Mouse (Mus musculus): Measurements from ENCODE around the gene Zfp827. TPM values are rescaled to one million over a fixed set of nuclear protein-coding genes. Genes with fewer than 3 reads are reported as not detected.

Gene Zfp827
- polyA plus RNA-seq, 1 experiment: 28.8 TPM

DNA sequence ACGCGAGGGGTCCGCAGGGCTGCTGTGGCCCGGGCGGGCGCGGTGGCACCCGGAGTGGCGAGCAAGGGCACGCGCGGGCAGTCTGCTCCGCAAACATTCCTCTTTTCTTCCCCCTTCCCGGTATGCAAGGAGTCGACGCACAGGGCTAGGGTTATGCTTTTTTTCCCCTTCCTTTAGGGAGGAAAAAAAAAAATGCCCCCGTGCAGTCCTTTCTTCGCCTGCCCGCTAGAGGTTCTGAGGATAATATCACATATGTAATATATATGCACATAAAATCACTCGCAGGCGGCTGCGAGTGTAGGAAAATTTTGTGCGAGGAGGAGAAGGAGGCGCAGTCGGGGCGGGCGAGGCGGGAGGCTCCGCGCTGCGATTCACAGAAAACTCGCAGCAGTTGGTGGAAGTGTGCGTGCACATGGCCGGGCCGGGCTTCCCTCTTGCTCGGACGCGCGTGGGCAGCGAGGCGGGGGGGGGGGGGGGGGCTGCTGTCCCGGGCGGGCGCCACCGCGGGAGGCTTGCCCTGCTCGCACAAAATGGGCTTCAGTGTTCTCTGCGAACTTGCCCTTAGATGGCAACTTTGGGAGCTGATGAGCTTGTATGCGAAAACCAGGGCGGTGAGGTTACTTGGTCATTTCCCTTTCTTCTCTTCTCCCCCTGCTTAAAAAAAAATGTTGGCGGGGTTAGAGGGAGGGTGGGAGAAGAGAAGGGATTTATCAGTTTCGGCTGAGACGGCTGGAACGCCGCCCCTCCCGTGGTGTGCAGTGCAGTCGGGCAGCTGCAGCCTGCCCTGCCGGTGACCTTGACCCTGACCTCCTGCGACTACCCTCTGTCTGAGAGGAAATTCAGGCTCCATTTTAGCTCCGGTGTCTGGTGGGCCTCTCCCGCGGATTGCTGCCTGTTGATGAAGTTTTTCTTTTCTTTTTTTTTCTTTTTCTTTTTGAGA lies 2.4 kb downstream of the Zfp827 start:
- Histone ChIP-seq H3K4me1 (ENCODE audit: control insufficient read depth, insufficient read depth, low read length) (peaks cover 16% of the 10 kb centered on the region), H3K27ac (ENCODE audit: insufficient read depth, low read length) (peak overlapping the region; percentile 100), H3K4me3 (ENCODE audit: insufficient read depth, low read length) (peak overlapping the region; percentile 61)
- TF ChIP-seq POLR2A (IDR thresholded peaks at IDR 0.05; ENCODE audit: low read depth, low read length) (peak; percentile 41; the same call in 1 of the 2 replicates), CTCF (IDR thresholded peaks at IDR 0.05; ENCODE audit: borderline replicate concordance, insufficient read depth, low read length) (no peak)

DNA sequence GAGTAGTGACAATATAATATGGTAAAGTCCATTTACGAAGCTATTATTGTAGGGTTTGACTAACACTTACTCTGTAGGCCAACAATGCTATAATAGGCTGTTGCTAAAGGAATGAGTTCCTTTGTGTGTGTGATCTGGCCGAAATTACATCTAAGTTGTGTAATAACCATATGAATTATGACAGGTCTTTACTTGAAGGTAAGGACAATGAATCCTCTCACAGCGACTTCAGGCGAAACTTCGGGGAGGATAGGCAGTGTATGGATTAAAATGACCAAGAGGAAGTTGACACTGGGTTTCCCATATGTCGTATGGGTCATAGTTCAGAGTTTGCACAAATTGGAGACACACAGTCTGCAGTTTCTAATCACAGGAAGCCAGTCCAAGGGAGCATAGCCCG lies 9.3 kb downstream of the Zfp827 start:
- no peak overlapping the region for H3K4me3 ChIP-seq (ENCODE audit: insufficient read depth, low read length)
- H3K27ac ChIP-seq (ENCODE audit: insufficient read depth, low read length): no peak overlapping the region
- H3K4me1 ChIP-seq (ENCODE audit: control insufficient read depth, insufficient read depth, low read length): peaks cover 8% of the 10 kb centered on the region; the same call in 1 of the 2 replicates
- TF ChIP-seq POLR2A (IDR thresholded peaks at IDR 0.05; ENCODE audit: low read depth, low read length) (no peak), CTCF (IDR thresholded peaks at IDR 0.05; ENCODE audit: borderline replicate concordance, insufficient read depth, low read length) (no peak)

DNA sequence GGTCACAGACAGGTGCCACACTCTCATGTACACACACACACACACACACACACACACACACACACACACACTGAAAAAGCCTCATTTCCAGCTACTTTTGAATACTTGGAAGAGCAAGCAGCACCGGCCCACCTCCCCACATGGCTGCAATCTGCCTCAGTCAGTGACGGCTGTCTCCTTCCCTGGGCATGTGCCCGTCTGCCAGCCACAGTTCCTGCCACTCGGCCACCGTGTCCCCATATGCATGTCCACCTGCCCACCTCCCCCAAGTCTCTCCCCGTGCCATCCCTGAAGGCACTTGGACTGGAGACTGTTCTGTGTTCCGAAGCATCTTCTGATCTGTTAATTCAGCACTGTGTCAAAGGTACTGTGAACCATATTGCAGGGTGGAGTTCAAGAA lies 9.8 kb downstream of the Zfp827 start:
- TF ChIP-seq POLR2A (IDR thresholded peaks at IDR 0.05; ENCODE audit: low read depth, low read length): no peak
- no peak for TF ChIP-seq CTCF (IDR thresholded peaks at IDR 0.05; ENCODE audit: borderline replicate concordance, insufficient read depth, low read length)
- Histone ChIP-seq H3K27ac (ENCODE audit: insufficient read depth, low read length) (no peak overlapping the region), H3K4me3 (ENCODE audit: insufficient read depth, low read length) (no peak overlapping the region), H3K4me1 (ENCODE audit: control insufficient read depth, insufficient read depth, low read length) (peaks cover 5% of the 10 kb centered on the region; the same call in 1 of the 2 replicates)

DNA sequence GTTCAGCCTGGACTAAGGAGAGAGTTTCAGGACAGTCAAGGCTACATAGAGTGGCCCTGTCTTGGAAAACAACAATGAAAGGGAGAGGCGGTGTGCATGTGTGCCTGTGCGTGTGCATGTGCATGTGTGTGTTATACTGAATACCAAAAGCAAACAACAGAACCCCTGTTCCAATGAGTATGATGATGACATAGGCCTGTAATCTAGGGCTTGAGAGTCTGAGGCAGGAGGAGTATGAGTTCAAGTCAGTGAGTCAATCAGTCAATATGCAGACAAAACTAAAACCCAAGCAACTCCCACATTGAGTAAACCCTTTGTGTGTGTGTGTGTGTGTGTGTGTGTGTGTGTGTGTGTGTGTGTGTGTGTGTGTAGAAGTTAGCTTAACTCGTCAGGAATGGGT lies 13.2 kb downstream of the Zfp827 start:
- TF ChIP-seq CTCF (IDR thresholded peaks at IDR 0.05; ENCODE audit: borderline replicate concordance, insufficient read depth, low read length) (no peak), POLR2A (IDR thresholded peaks at IDR 0.05; ENCODE audit: low read depth, low read length) (no peak)
- no peak overlapping the region for H3K4me3 ChIP-seq (ENCODE audit: insufficient read depth, low read length)
- H3K27ac ChIP-seq (ENCODE audit: insufficient read depth, low read length): peak overlapping the region; percentile 87
- peaks cover 2% of the 10 kb centered on the region; the same call in 1 of the 2 replicates for H3K4me1 ChIP-seq (ENCODE audit: control insufficient read depth, insufficient read depth, low read length)

DNA sequence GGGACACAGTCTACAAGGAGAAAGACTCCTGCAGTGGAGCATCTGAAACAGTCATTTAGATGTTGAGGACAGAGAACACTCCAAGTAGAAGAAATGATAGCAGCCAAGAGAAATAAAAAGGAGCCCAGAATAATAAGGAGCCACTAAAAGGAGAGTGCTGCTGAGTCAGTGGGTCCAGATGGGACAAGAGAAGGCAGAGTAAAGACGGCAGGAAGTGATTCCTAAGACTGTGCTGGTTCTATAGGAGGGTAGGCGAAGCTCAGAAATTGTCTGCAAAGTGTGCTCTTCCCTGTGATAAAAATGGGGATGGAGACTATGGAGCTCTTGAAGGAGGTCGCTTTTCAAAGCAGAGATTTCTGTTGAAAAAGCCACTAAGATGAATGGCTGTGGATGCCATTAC lies 14.0 kb downstream of the Zfp827 start:
- Histone ChIP-seq H3K27ac (ENCODE audit: insufficient read depth, low read length) (peak overlapping the region; percentile 87), H3K4me3 (ENCODE audit: insufficient read depth, low read length) (no peak overlapping the region), H3K4me1 (ENCODE audit: control insufficient read depth, insufficient read depth, low read length) (peaks cover 2% of the 10 kb centered on the region; the same call in 1 of the 2 replicates)
- TF ChIP-seq CTCF (IDR thresholded peaks at IDR 0.05; ENCODE audit: borderline replicate concordance, insufficient read depth, low read length) (no peak), POLR2A (IDR thresholded peaks at IDR 0.05; ENCODE audit: low read depth, low read length) (0 out of 2 replicates have a peak, but pooled peaks have one; percentile 6)

DNA sequence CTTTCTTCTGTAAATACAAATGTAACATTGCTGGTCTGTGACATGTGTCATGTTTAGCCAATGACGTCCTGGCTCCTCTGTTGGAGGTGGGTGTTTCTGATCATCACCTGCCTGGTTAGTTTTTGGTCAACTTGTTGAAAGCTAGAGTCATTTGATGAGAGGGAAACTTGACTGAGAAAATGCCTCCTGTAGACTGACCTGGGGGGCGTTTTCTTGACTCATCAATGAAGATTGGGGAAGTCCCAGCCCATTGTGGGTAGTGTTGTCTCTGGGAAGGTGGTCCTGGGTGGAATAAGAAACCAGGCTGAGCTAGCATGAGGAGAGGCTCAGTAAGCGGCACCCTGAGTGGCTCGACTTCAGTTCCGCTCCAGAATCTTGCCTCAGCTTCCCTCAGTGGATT lies 16.4 kb downstream of the Zfp827 start:
- TF ChIP-seq POLR2A (IDR thresholded peaks at IDR 0.05; ENCODE audit: low read depth, low read length): no peak
- no peak for TF ChIP-seq CTCF (IDR thresholded peaks at IDR 0.05; ENCODE audit: borderline replicate concordance, insufficient read depth, low read length)
- Histone ChIP-seq H3K27ac (ENCODE audit: insufficient read depth, low read length) (no peak overlapping the region), H3K4me1 (ENCODE audit: control insufficient read depth, insufficient read depth, low read length) (peaks cover 2% of the 10 kb centered on the region), H3K4me3 (ENCODE audit: insufficient read depth, low read length) (no peak overlapping the region)

DNA sequence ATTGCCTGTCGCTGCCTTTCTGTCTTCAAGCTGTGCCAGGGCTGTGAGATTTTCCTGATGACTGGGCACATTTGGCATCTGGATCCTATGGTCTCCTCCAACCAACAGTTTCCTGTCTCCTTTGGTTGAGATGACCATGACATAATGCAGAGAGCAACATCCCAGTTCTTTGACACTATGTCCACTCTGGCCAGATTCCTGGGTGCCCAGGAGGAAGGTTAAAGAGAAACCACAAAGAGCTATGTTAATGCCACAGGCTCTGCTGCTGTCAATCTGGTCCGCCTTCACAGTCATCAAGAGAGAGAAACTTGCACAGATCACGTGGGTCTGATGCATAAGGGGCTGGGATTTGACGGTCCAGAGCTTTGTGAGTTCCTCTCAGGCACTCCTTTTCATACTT lies 18.4 kb downstream of the Zfp827 start:
- Histone ChIP-seq H3K27ac (ENCODE audit: insufficient read depth, low read length) (no peak overlapping the region), H3K4me1 (ENCODE audit: control insufficient read depth, insufficient read depth, low read length) (peaks cover 2% of the 10 kb centered on the region; the same call in 1 of the 2 replicates), H3K4me3 (ENCODE audit: insufficient read depth, low read length) (no peak overlapping the region)
- no peak for TF ChIP-seq CTCF (IDR thresholded peaks at IDR 0.05; ENCODE audit: borderline replicate concordance, insufficient read depth, low read length)
- no peak for TF ChIP-seq POLR2A (IDR thresholded peaks at IDR 0.05; ENCODE audit: low read depth, low read length)

DNA sequence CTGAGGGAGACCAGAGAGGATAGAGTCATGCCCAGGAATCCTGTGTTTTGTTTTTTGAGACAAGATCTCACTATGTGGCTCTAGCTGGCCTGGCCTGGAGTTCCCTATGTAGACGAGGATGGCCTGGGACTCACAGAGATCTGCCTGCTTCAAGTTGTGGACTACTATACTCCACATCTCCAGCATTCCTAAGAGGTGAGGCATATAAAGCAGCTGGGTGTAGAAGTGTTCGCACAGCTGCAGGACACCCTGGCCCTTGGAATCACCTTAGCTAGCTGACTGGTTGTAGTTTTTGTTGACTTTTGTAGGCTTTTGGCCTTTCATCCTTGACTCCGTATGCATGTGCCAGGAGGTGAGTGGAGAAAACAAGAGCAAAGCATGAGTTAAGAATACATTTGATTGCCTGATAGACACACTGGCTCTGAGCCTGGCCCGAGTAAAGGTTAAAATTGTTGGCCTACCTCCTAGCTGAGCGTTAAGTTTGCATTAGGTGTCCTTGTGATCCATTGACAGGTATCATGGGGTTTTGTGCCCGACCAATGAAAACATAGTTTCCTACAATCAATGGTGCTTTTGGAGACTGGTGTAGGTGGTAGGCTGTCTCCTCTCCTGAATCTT lies 20.3 kb downstream of the Zfp827 start:
- no peak for TF ChIP-seq POLR2A (IDR thresholded peaks at IDR 0.05; ENCODE audit: low read depth, low read length)
- no peak for TF ChIP-seq CTCF (IDR thresholded peaks at IDR 0.05; ENCODE audit: borderline replicate concordance, insufficient read depth, low read length)

DNA sequence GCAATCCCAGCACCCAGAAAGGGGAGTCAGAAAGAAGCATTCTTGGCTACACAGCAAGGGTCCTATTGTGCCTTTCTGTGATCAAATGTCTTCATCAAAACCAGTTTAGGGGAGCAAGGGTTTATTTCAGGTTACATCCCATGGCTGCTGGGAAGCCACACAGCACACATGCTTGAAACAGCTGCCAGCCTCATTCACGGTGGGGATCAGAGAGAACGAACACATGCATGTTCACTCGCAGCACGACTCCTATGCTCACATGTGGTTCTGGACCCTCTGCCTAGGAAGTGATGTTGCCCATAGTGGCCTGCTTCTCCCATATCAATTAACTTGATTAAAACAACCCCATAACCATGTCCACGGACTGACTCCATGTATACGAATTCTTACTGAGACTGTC lies 26.0 kb downstream of the Zfp827 start:
- H3K27ac ChIP-seq (ENCODE audit: insufficient read depth, low read length): no peak overlapping the region
- TF ChIP-seq POLR2A (IDR thresholded peaks at IDR 0.05; ENCODE audit: low read depth, low read length) (no peak), CTCF (IDR thresholded peaks at IDR 0.05; ENCODE audit: borderline replicate concordance, insufficient read depth, low read length) (no peak)
- no peak overlapping the region for H3K4me3 ChIP-seq (ENCODE audit: insufficient read depth, low read length)
- peaks cover under 1% of the 10 kb centered on the region for H3K4me1 ChIP-seq (ENCODE audit: control insufficient read depth, insufficient read depth, low read length)

More for the DNA sequence above, 20.3 kb downstream of the Zfp827 start:
- Histone ChIP-seq H3K4me1 (ENCODE audit: control insufficient read depth, insufficient read depth, low read length) (no peaks in the 10 kb centered on the region; the same call in 1 of the 2 replicates), H3K4me3 (ENCODE audit: insufficient read depth, low read length) (no peak overlapping the region), H3K27ac (ENCODE audit: insufficient read depth, low read length) (no peak overlapping the region)

DNA sequence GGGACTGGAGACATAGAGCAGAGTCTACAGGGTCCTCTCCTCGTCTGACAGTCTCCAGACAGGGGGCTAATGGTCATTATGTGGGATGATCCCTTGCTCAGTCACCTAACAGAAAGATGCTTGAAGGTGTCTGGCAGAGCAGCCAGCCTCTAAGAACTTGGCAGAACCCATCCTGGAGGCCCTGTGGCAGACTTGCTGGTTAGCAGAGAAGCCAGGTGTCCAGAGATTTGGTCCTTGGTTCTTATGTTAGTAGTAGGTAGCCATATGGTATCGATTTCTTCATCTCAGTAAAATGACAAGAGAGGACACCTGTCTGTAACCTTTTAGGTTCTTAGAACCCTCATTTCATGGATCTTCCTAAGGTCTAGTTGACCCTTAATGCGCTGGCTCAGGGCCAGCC lies 28.9 kb downstream of the Zfp827 start:
- TF ChIP-seq CTCF (IDR thresholded peaks at IDR 0.05; ENCODE audit: borderline replicate concordance, insufficient read depth, low read length) (no peak), POLR2A (IDR thresholded peaks at IDR 0.05; ENCODE audit: low read depth, low read length) (no peak)
- Histone ChIP-seq H3K4me3 (ENCODE audit: insufficient read depth, low read length) (no peak overlapping the region), H3K4me1 (ENCODE audit: control insufficient read depth, insufficient read depth, low read length) (peaks cover 10% of the 10 kb centered on the region), H3K27ac (ENCODE audit: insufficient read depth, low read length) (no peak overlapping the region)

All from embryonic fibroblast, embryonic 13.5 days (primary cell).